Mouse (Mus musculus) forebrain, embryonic 10.5 days (tissue): ENCODE data around the gene Dip2b. TPM values are rescaled to one million over a fixed set of nuclear protein-coding genes. Genes with fewer than 3 reads are reported as not detected.

Source experiments
- DNase-seq: peaks from one replicate; pipeline ENCODE4 v3.0.0-alpha.2; 2017; ENCODE audit warnings: low spot score; ENCODE audit errors: extremely low spot score
- H3K27ac ChIP-seq: fragments of 300-500 bp; sonication (generic); 2 replicates; pipeline ENCODE4 v1.5.1; 2016; ENCODE audit warnings: mild to moderate bottlenecking
- H3K27me3 ChIP-seq: fragments of 300-500 bp; sonication (generic); 2 replicates; pipeline ENCODE4 v1.6.1; 2016; ENCODE audit warnings: mild to moderate bottlenecking; ENCODE audit not compliant: poor library complexity, severe bottlenecking
- H3K36me3 ChIP-seq: fragments of 300-500 bp; sonication (generic); replicated peaks from 2 replicates; pipeline ENCODE4 v1.6.1; 2016; ENCODE audit warnings: mild to moderate bottlenecking, moderate library complexity
- H3K4me1 ChIP-seq: fragments of 300-500 bp; sonication (generic); 2 replicates; pipeline ENCODE4 v1.6.1; 2016
- H3K4me3 ChIP-seq: fragments of 300-500 bp; sonication (generic); 2 replicates; pipeline ENCODE4 v1.5.1; 2016; ENCODE audit warnings: mild to moderate bottlenecking, moderate library complexity
- H3K9me3 ChIP-seq: fragments of 300-500 bp; sonication (generic); 2 replicates; pipeline ENCODE4 v1.6.1; 2016; ENCODE audit warnings: mild to moderate bottlenecking, moderate library complexity
- WGBS: fragments of 180-500 bp; shearing (Covaris S2); methylation state at CpG from one replicate; pipeline ENCODE4 v1.1.7; 2016; 5-methylcytosine and 5-hydroxymethylcytosine counted together
- polyA plus RNA-seq: library from polyadenylated mRNA; unstranded; fragments of >200 nt; fragmentation: Nextera tagmentation; extraction: Ambion mirVana; gene quantifications from 2 replicates; pipeline ENCODE4 v1.2.1, GENCODE M21; 2016

Gene Dip2b
- polyA plus RNA-seq, 1 experiment from 2014 or later, result 17.4 TPM

DNA sequence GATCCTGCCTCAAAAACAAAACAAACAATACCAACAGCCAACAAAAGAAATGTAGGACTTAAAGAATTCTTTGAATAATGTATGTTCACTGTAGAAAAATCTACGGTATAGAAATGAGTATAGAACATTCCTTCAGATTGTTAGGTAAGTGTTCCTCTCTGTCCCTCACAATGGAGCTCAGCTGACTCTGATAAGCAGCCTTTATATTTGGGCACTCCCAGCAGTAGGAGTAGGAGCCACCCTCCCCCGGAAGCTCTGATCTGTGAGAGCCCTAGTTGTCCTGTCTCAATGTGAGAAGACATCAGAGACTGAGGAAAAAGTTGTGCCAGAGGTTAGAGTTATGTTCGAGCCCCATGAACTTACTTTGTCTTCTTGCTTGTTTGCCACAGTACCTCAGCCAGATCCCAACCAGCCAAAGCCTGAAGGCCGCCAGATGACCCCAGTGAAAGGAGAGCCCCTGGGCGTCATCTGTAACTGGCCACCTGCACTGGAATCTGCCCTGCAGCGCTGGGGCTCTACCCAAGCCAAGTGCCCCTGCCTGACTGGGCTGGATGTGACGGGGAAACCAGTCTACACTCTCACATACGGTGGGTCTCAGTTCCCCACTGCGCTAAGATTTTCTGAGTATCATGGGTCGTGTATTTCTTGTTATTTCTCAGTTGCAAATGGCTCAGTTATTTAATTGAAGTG, 118.5 kb downstream of the Dip2b start:
- Histone ChIP-seq H3K4me1 (no peaks in the 10 kb centered on the region), H3K27ac (no peak overlapping the region), H3K36me3 (peaks cover 91% of the 10 kb centered on the region), H3K9me3 (no peaks in the 10 kb centered on the region), H3K27me3 (no peaks in the 10 kb centered on the region), H3K4me3 (no peak overlapping the region)
- 89% methylated on average over 10 of the region's 10 CpGs for WGBS
- DNase-seq, result no peak

DNA sequence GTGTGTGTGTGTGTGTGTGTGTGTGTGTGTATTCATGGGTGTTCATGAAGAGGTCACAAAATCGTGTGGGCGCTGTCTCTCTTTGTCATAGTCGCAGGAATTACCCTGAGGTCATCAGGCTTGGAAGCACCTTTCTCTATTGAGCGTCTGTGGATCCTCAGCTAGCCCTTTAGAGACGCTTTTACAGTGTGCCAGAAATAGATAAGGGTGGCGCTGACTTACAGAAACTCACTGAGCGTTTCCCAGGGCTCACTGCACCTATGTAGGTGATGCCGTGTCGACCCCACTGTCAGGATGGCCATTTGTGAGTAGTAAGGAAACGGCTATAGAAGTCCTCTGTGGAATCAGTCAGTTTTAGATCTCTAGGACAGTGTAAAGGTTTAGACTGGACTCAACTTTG, 120.5 kb downstream of the Dip2b start:
- no peak for DNase-seq
- no peaks in the 10 kb centered on the region for H3K4me1 ChIP-seq
- H3K27ac ChIP-seq, result no peak overlapping the region
- H3K27me3 ChIP-seq, result no peaks in the 10 kb centered on the region
- peaks cover 94% of the 10 kb centered on the region for H3K36me3 ChIP-seq
- H3K4me3 ChIP-seq, result no peak overlapping the region
- 94% methylated on average over 10 of the region's 10 CpGs for WGBS
- H3K9me3 ChIP-seq, result no peaks in the 10 kb centered on the region

DNA sequence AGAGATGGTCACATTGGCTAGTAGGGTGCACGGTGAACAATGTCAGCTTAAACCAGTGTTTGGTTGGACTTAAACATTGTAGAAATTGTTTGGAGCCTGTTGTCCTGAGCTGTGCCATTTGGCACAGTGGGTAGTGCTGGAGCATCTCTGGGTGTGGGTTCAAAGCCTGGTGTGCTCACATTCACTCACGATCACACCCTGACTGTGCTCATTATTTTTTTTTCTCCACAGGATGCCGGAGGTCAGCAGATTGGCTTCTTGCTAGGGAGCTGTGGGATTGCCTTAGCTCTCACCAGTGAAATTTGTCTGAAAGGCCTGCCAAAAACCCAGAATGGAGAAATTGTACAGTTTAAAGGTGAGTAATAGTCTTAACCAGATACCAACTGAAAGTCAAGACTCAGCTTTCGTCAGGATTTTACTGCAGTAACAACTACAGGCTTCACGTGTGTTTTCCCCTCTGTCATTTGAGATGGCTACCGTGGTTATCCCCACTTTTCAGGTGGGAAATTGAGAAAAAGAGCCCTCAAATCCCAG, 123.3 kb downstream of the Dip2b start:
- no peak overlapping the region for H3K27ac ChIP-seq
- 91% methylated on average over 6 of the region's 6 CpGs for WGBS
- no peaks in the 10 kb centered on the region for H3K9me3 ChIP-seq
- peaks cover 82% of the 10 kb centered on the region for H3K36me3 ChIP-seq
- no peaks in the 10 kb centered on the region for H3K27me3 ChIP-seq
- DNase-seq, result no peak
- no peak overlapping the region for H3K4me3 ChIP-seq
- H3K4me1 ChIP-seq, result no peaks in the 10 kb centered on the region

DNA sequence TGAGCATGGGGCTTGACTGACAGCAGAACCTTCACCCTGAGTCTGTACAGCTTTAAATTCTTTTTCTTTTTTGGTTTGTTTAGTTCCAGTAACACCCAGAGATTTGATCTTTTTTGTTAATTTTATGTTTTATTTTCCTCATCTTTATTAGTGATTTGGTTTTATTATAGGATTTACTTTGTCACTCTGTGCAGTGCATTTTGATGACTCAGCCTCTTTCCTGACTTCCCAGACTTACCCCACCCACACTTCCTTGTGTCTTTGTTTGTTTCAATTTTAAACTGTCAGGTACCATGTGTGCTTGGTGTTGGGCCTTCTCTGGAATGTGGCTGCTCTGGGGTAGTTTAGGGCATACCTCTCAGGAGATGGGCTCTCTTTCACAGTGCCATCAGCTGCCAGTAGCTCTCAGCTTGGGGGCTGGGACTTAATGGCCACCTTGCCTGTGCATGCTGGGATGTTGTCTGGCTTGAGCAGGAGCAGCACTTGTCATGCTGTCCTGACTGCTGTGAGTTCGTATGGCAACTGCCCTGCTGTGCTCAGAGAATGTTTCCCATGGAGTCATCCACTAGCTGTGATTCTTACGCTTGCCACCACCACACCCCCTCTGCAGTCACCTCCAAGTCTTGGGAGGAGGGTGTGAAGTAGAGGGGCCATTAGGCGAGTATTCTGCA, 125.1 kb downstream of the Dip2b start:
- WGBS, result 81% methylated on average over 3 of the region's 3 CpGs
- no peaks in the 10 kb centered on the region for H3K4me1 ChIP-seq
- H3K36me3 ChIP-seq, result peaks cover 84% of the 10 kb centered on the region
- H3K9me3 ChIP-seq, result no peaks in the 10 kb centered on the region
- no peak for DNase-seq
- H3K27me3 ChIP-seq, result no peaks in the 10 kb centered on the region
- no peak overlapping the region for H3K4me3 ChIP-seq
- no peak overlapping the region for H3K27ac ChIP-seq

DNA sequence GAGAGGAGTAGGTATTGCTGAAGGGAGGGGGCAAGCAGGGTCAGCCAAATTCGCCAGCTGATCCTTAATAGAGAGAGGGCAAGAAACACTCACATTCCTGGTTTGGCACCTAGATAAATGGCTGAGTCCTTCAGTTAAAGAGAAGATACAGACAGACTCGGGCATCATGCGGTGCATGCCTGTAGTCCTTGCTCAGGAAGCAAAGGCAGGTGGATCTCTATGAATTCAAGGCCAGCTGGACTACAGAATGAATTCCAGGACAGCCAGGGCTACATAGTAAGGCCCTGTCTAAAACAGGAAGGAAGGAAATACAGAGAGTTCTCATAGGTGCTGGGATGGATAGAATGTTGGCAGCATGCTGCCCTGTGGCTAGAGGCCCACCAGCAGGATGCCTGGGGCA, 128.0 kb downstream of the Dip2b start:
- H3K9me3 ChIP-seq, result no peaks in the 10 kb centered on the region
- H3K27ac ChIP-seq, result no peak overlapping the region
- no peaks in the 10 kb centered on the region for H3K4me1 ChIP-seq
- H3K4me3 ChIP-seq, result no peak overlapping the region
- no peaks in the 10 kb centered on the region for H3K27me3 ChIP-seq
- DNase-seq, result no peak
- WGBS, result 94% methylated on average over 3 of the region's 3 CpGs
- H3K36me3 ChIP-seq, result peaks cover 86% of the 10 kb centered on the region

DNA sequence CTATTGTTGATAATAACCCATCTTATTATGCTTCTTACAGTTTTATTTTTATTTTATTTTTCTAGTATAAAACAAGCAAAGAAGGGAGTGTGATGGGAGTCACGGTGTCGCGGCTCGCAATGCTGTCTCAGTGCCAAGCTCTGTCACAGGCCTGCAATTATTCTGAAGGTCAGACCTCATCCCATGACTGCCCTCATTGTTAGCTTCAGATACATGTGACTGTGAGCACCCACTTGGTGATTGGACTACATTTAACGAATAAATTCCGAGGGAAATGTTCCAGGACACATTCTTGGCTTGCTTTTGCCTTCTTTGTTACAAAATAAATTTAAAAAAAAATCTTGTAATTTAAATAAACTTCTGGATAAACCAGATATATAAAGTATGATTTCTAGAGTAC, 129.3 kb downstream of the Dip2b start:
- no peak overlapping the region for H3K4me3 ChIP-seq
- 92% methylated on average over 6 of the region's 6 CpGs for WGBS
- H3K9me3 ChIP-seq, result no peaks in the 10 kb centered on the region
- no peak overlapping the region for H3K27ac ChIP-seq
- no peaks in the 10 kb centered on the region for H3K4me1 ChIP-seq
- no peaks in the 10 kb centered on the region for H3K27me3 ChIP-seq
- peaks cover 86% of the 10 kb centered on the region for H3K36me3 ChIP-seq
- DNase-seq, result no peak

DNA sequence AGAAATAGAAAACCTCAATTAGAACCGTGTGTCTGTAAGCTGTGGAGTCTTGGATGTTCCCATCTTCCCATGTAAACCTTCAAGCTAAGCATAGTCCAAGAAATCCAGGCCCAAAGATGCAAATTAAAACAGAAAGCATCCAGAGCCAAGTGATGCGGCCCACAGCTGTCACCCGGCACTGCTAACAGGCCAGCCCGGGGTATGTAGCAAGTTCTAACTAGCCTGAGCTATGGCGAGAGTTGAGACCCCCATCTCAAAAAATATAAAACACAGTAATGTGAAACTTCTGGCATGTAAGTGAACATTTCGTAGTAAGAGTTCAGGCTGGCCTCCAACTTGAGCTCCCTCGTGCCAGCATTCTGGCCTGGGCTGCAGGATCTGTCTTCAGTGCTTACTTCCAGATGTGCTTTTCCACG, 129.7 kb downstream of the Dip2b start:
- 87% methylated on average over 8 of the region's 8 CpGs for WGBS
- H3K4me3 ChIP-seq, result no peak overlapping the region
- no peaks in the 10 kb centered on the region for H3K27me3 ChIP-seq
- DNase-seq, result no peak
- H3K36me3 ChIP-seq, result peaks cover 86% of the 10 kb centered on the region
- H3K9me3 ChIP-seq, result no peaks in the 10 kb centered on the region
- no peak overlapping the region for H3K27ac ChIP-seq
- H3K4me1 ChIP-seq, result no peaks in the 10 kb centered on the region

DNA sequence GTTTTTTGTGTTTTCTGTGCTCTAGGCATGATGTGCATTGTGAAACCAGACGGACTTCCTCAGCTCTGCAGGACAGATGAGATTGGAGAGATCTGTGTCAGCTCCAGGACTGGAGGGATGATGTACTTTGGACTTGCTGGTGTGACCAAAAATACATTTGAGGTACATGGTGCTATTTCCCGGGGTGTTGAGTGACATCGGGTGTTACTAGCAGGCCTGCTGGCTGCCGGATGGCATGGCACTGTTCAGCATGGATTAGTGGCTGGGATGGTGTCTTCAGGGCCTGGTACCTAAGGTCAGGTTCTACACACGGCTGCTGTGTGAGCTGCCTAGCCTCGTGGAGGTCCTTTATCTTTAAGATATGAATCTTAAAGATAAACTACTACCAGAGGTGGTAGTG, 136.7 kb downstream of the Dip2b start:
- Histone ChIP-seq H3K27me3 (no peaks in the 10 kb centered on the region), H3K27ac (no peak overlapping the region), H3K36me3 (peaks cover 91% of the 10 kb centered on the region), H3K4me3 (no peak overlapping the region), H3K9me3 (no peaks in the 10 kb centered on the region), H3K4me1 (no peaks in the 10 kb centered on the region)
- WGBS, result 93% methylated on average over 6 of the region's 6 CpGs
- DNase-seq, result no peak

DNA sequence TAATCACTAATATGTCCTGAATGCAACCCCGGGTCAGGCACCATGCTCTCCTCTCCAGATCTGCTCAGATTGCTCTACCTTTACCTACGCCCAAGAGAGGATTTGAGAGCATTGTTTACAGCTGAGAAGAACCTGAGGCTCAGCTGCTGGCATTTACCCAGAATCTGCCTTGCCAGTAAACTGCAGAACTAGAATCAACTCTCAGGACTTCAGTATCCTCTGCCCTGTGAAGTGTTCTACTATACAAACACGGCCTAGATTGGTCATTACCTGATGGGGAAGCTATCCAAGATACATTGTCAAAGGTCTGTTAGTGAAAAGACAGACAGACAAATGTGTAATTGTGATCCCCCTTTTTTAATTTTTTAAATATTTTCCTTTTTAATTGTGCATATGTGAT, 138.7 kb downstream of the Dip2b start:
- H3K9me3 ChIP-seq, result no peaks in the 10 kb centered on the region
- peaks cover 91% of the 10 kb centered on the region for H3K36me3 ChIP-seq
- WGBS, result 90% methylated on average over 3 of the region's 3 CpGs
- H3K27ac ChIP-seq, result no peak overlapping the region
- H3K4me1 ChIP-seq, result no peaks in the 10 kb centered on the region
- no peaks in the 10 kb centered on the region for H3K27me3 ChIP-seq
- no peak overlapping the region for H3K4me3 ChIP-seq
- no peak for DNase-seq

DNA sequence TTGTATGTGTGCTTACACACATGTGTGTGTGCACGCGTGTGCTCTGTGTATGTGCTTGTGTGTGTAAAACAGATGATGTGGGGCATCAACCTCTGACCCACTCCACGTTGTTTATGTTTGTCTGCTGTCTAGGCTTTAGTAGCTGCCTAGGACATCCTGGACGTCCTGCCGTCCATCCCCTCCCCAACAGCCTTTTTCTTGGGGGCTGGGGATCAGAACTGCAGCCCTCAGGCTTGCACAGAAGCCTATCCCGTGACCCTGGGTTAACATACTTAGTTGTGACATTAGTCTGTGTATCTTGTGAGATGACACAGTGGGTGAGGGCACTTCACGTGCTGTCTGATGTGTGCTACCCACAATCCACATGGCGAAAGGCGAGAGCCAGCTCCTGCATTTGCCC, 139.1 kb downstream of the Dip2b start:
- Histone ChIP-seq H3K9me3 (no peaks in the 10 kb centered on the region), H3K27me3 (no peaks in the 10 kb centered on the region), H3K27ac (no peak overlapping the region), H3K36me3 (peaks cover 91% of the 10 kb centered on the region), H3K4me1 (no peaks in the 10 kb centered on the region), H3K4me3 (no peak overlapping the region)
- DNase-seq, result no peak
- 88% methylated on average over 9 of the region's 9 CpGs for WGBS

DNA sequence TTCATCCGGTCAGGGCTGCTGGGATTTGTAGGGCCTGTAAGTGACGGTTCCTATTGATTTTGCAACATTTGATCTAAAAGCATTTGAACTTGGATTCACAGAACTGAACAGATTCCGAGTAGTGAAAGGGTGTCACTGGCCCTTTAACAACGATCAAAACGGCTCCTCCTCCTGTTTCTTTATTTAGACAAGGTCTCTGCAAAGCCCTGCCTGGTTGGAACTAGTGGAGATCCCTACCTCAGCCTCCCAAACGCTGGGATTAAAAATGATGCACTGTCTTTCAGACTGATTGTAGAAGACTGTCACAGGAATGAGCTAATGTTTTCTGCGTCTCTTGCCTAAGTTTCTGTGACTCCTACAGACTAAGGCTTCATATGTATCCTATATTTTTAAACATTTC, 140.0 kb downstream of the Dip2b start:
- DNase-seq, result no peak
- no peaks in the 10 kb centered on the region for H3K9me3 ChIP-seq
- no peaks in the 10 kb centered on the region for H3K4me1 ChIP-seq
- H3K36me3 ChIP-seq, result peaks cover 89% of the 10 kb centered on the region
- WGBS, result 86% methylated on average over 7 of the region's 7 CpGs
- H3K4me3 ChIP-seq, result no peak overlapping the region
- H3K27me3 ChIP-seq, result no peaks in the 10 kb centered on the region
- no peak overlapping the region for H3K27ac ChIP-seq

DNA sequence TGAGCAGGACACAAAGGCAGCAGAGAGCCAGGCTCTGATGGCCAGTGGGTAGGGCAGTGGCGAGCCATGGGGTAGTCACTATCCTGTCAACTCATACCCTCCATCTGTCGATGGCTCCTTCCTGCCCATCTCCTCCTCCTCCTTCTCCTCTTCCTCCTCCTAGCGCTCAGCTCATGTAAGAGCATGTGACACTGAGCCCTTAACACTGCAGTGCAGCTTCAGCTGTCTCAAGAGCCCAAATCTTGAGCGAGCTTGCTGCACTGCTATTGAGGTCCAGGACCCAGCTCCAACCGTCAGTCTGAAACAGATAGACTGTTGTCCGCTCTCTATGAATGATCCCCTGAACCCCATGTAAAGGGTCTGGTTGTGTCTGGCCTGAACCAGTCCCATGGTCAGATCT, 141.2 kb downstream of the Dip2b start:
- WGBS, result 89% methylated on average over 6 of the region's 6 CpGs
- Histone ChIP-seq H3K9me3 (no peaks in the 10 kb centered on the region), H3K27me3 (no peaks in the 10 kb centered on the region), H3K4me1 (no peaks in the 10 kb centered on the region), H3K36me3 (peaks cover 89% of the 10 kb centered on the region), H3K27ac (no peak overlapping the region), H3K4me3 (no peak overlapping the region)
- no peak for DNase-seq

DNA sequence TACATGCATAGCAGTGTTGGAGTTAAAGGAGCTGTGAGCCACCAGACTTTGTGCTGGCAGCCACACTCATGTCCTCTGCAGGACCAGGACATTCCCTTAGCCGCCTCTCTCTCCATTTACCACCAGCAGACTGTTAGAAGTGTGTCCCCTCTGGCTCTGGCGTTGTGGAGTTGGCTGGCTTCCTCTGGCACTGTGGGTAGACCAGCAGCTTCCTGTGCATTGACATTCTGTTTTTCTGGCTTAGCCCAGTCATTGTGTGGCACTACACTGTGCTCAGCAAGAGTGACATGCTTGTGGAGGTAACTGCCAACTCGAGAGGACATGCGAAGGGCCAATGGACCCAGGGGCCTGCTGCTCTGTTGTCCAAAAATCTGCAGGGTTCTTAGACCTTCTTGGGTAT, 141.8 kb downstream of the Dip2b start:
- 95% methylated on average over 4 of the region's 4 CpGs for WGBS
- peaks cover 89% of the 10 kb centered on the region for H3K36me3 ChIP-seq

More for the DNA sequence above, 141.8 kb downstream of the Dip2b start:
- Histone ChIP-seq H3K27ac (no peak overlapping the region), H3K4me3 (no peak overlapping the region), H3K9me3 (no peaks in the 10 kb centered on the region), H3K4me1 (no peaks in the 10 kb centered on the region), H3K27me3 (no peaks in the 10 kb centered on the region)
- DNase-seq, result no peak
